Mouse (Mus musculus): ENCODE data around the gene Gpam. TPM values are rescaled to one million over a fixed set of nuclear protein-coding genes. Genes with fewer than 3 reads are reported as not detected.

The Gpam gene
- polyA plus RNA-seq, 1 experiment from 2014 or later = 16.6 TPM

- H3K27ac ChIP-seq = no peak overlapping the region
- H3K27me3 ChIP-seq = no peaks in the 10 kb centered on the region
- DNase-seq = no peak
- no peak overlapping the region for H3K4me2 ChIP-seq
- 67% methylated on average over 4 of the region's 4 CpGs for WGBS (ENCODE audit: insufficient replicate concordance)
- H3K9me3 ChIP-seq (replicated peaks) = no peaks in the 10 kb centered on the region
- no peak for ATAC-seq (ENCODE audit: low read depth)
- peaks cover 42% of the 10 kb centered on the region for H3K4me1 ChIP-seq (replicated peaks)
- H3K36me3 ChIP-seq = peaks cover under 1% of the 10 kb centered on the region
- no peak overlapping the region for H3K4me3 ChIP-seq (replicated peaks)
- 0 out of 2 replicates have a peak overlapping the region, but pooled peaks have one; percentile 4 for H3K9ac ChIP-seq
Measured at GRCm38 (mm10) chr19:55101659-55102058, 25.4 kb downstream of the Gpam start.

DNA sequence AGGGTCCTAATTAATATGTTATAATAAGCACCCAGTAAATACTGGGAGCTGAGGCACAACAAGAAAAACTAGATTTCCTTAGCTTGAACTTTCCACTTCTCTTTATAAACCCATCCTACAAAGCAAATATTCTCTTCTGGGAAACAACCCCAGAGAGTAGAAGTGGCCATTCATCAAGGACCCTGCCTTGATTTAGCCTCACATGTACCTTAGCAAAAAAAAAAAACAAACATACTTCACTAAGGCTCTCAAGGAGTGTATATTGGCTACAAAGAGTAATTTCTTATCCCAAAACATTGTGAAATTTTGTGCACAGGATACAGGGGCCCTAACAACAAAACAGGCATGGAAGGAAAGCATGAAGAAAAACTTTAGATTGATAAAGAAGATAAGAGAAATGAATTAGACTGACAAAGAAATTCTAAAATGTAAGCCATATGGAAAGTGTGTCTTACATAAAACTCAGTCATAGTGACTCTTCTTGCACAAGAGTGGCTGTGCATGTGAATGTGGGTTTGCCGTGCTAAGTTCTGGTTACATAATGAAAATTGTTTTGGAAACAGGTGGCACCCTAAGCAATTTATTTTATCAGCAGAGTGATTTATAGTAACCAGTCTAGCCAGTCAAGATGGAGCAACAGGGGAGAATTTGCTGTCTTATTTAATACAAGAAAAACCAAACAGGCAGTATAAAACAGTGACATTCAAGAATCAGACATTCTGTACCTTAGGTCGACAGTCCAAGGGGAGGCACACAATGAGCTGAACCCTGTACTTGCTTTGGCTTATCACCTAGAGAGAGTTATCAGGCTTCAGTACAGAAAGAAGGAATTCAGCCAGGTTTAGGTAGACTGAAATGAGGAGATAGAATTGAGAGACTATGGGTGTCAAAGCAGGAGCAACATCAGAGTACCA, 26.6 kb downstream of the Gpam start:
- H3K4me3 ChIP-seq (replicated peaks) = peak overlapping the region; percentile 91
- peak overlapping the region; percentile 97 for H3K4me2 ChIP-seq
- H3K27ac ChIP-seq = no peak overlapping the region
- WGBS (ENCODE audit: insufficient replicate concordance) = 58% methylated on average over 2 of the region's 2 CpGs
- H3K27me3 ChIP-seq = no peaks in the 10 kb centered on the region
- H3K9me3 ChIP-seq (replicated peaks) = no peaks in the 10 kb centered on the region
- H3K4me1 ChIP-seq (replicated peaks) = peaks cover 42% of the 10 kb centered on the region
- DNase-seq = no peak
- no peak for ATAC-seq (ENCODE audit: low read depth)
- H3K36me3 ChIP-seq = peaks cover 13% of the 10 kb centered on the region
- H3K9ac ChIP-seq = peak overlapping the region; percentile 84

GRCm38 (mm10) chr19:55099184-55100160, 27.6 kb downstream of the Gpam start:
- peak overlapping the region; percentile 97 for H3K4me2 ChIP-seq
- H3K27me3 ChIP-seq = no peaks in the 10 kb centered on the region
- DNase-seq = peak; percentile 67
- H3K27ac ChIP-seq = peak overlapping the region; percentile 62
- H3K4me3 ChIP-seq (replicated peaks) = peak overlapping the region; percentile 91
- no peaks in the 10 kb centered on the region for H3K9me3 ChIP-seq (replicated peaks)
- ATAC-seq (ENCODE audit: low read depth) = peak; percentile 87
- under 1% methylated on average over 67 of the region's 69 CpGs for WGBS (ENCODE audit: insufficient replicate concordance)
- peaks cover 42% of the 10 kb centered on the region for H3K4me1 ChIP-seq (replicated peaks)
- peaks cover 18% of the 10 kb centered on the region for H3K36me3 ChIP-seq
- peak overlapping the region; percentile 84 for H3K9ac ChIP-seq

DNA sequence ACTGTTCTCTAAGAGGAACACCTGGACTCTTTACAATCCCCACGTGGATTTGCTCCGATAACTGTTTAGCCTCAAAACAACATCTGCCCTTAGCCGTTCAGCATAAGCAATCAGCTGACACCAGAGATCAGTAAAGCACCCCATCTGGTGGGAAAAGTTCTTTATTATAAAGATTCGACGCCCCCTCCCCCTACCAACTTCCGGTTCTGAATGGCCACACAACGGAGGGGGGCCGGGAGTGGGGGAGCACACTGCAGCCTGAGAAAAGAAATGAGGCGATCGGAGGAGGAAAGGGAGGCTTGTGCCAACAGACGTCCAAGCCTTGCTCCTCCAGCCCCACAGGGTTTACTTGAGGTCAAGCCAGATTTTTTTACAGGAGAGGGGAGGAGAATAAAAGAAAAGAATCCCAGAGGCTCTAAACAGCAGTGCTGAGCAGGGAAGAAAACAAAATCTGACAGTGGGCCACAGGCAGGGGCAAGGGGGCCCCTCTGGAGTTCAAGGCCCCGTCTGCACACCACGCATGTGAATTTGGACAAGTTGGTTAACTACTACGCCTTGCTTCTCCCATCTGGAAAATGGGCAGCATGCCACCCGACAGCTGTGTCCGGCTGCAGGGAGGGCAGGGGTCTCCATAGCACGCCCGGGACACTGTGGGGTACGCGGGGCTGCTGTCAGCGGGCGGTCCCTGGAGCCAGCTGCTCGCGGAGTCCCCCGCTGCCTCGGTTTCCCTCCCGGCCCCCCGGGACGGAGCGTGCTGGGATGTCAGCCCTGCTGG, 28.4 kb downstream of the Gpam start:
- no peaks in the 10 kb centered on the region for H3K27me3 ChIP-seq
- H3K4me2 ChIP-seq = peak overlapping the region; percentile 97
- peak overlapping the region; percentile 62 for H3K27ac ChIP-seq
- peaks cover 42% of the 10 kb centered on the region for H3K4me1 ChIP-seq (replicated peaks)
- ATAC-seq (ENCODE audit: low read depth) = peak; percentile 19; the same call in 1 of the 2 replicates
- H3K9ac ChIP-seq = peak overlapping the region; percentile 84
- peaks cover 21% of the 10 kb centered on the region for H3K36me3 ChIP-seq
- peak overlapping the region; percentile 91 for H3K4me3 ChIP-seq (replicated peaks)
- DNase-seq = no peak
- no peaks in the 10 kb centered on the region for H3K9me3 ChIP-seq (replicated peaks)
- WGBS (ENCODE audit: insufficient replicate concordance) = 1% methylated on average over 30 of the region's 30 CpGs

- no peak for ATAC-seq (ENCODE audit: low read depth)
Measured at GRCm38 (mm10) chr19:55097396-55097967, 29.6 kb downstream of the Gpam start.

GRCm38 (mm10) chr19:55096666-55097065, 30.4 kb downstream of the Gpam start:
- ATAC-seq (ENCODE audit: low read depth) (no peak), DNase-seq (no peak)
- Histone ChIP-seq H3K4me1 (replicated peaks) (peaks cover 47% of the 10 kb centered on the region), H3K36me3 (peaks cover 38% of the 10 kb centered on the region), H3K9me3 (replicated peaks) (no peaks in the 10 kb centered on the region), H3K27me3 (no peaks in the 10 kb centered on the region), H3K4me2 (no peak overlapping the region), H3K9ac (no peak overlapping the region), H3K27ac (no peak overlapping the region), H3K4me3 (replicated peaks) (no peak overlapping the region)
- WGBS (ENCODE audit: insufficient replicate concordance) = 69% methylated on average over 4 of the region's 4 CpGs

More at GRCm38 (mm10) chr19:55097396-55097967, 29.6 kb downstream of the Gpam start:
- no peaks in the 10 kb centered on the region for H3K27me3 ChIP-seq
- no peak overlapping the region for H3K9ac ChIP-seq
- peak overlapping the region; percentile 97; the same call in 1 of the 2 replicates for H3K4me2 ChIP-seq
- H3K36me3 ChIP-seq = peaks cover 32% of the 10 kb centered on the region
- WGBS (ENCODE audit: insufficient replicate concordance) = 44% methylated on average over 9 of the region's 9 CpGs
- H3K27ac ChIP-seq = 0 out of 2 replicates have a peak overlapping the region, but pooled peaks have one; percentile 2
- H3K4me3 ChIP-seq (replicated peaks) = no peak overlapping the region; the same call in 1 of the 2 replicates
- no peaks in the 10 kb centered on the region for H3K9me3 ChIP-seq (replicated peaks)
- peaks cover 41% of the 10 kb centered on the region for H3K4me1 ChIP-seq (replicated peaks)
- DNase-seq = no peak

DNA sequence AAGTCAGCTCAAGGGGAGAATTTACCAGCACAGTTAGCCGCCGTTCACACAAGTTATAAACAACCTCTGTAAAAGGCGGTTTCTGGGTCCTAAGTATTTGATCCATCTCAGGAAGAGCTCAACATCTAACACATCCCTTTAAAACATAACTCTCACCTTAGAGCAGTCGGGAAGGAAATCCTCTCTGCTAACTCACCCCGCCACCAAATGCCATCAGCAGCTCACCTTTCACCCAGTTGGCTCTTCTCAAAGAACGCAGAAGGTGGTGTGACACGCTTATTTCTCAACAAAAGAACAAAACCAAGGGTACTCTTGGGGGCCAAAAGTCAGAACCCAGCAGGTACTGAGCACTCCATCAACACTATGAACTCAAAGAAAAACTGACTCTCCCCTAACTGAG, 31.5 kb downstream of the Gpam start:
- no peak overlapping the region for H3K9ac ChIP-seq
- H3K36me3 ChIP-seq = peaks cover 45% of the 10 kb centered on the region
- no peak overlapping the region for H3K4me3 ChIP-seq (replicated peaks)
- no peak overlapping the region for H3K4me2 ChIP-seq
- DNase-seq (no peak), ATAC-seq (ENCODE audit: low read depth) (no peak)
- no peaks in the 10 kb centered on the region for H3K27me3 ChIP-seq
- H3K27ac ChIP-seq = no peak overlapping the region
- WGBS (ENCODE audit: insufficient replicate concordance) = 82% methylated on average over 7 of the region's 7 CpGs
- H3K4me1 ChIP-seq (replicated peaks) = peaks cover 51% of the 10 kb centered on the region
- no peaks in the 10 kb centered on the region for H3K9me3 ChIP-seq (replicated peaks)

DNA sequence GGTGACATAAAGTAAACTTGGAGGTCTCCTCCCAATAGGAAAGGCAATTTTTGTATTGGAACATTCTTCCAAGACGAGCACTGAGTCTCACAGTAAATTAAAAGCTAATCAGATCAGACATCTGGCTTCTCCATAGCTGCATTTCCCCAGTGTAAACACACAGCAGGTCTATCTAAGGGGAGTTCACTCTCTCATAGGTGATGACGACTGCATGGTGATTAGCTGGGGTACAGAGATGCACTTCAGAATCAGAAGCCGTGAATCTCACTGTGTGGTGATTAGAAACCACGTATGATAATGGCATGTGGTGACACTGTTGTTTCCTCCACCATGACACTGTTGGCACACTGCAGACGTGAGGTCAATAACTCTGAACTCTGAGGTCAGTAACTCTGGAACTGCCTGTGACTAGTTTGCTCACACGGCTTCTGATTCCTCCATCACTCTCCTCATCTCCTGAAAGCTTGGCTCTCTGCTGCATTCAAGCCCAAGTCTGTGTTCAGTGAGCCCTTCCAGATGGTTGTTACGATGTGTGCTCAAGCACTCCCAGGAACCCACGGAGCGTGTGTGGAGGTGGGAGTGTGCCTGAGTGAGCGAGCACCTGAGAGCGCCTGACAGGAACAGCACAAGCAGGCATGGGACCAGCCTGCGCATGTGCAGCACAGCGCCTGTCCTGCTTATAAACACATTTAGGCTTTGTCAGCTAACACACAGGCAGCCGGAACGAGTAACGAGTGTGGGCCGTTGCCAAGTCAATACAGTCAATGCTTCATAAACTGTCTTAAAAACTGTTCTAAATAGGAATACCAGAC, 35.2 kb downstream of the Gpam start:
- Histone ChIP-seq H3K4me1 (replicated peaks) (peaks cover 39% of the 10 kb centered on the region), H3K27ac (peak overlapping the region; percentile 21; the same call in 1 of the 2 replicates), H3K9me3 (replicated peaks) (no peaks in the 10 kb centered on the region), H3K4me3 (replicated peaks) (no peak overlapping the region), H3K27me3 (no peaks in the 10 kb centered on the region), H3K36me3 (peaks cover 75% of the 10 kb centered on the region), H3K4me2 (no peak overlapping the region), H3K9ac (no peak overlapping the region)
- peak; percentile 46; the same call in 1 of the 2 replicates for ATAC-seq (ENCODE audit: low read depth)
- 71% methylated on average over 17 of the region's 17 CpGs for WGBS (ENCODE audit: insufficient replicate concordance)
- no peak for DNase-seq

DNA sequence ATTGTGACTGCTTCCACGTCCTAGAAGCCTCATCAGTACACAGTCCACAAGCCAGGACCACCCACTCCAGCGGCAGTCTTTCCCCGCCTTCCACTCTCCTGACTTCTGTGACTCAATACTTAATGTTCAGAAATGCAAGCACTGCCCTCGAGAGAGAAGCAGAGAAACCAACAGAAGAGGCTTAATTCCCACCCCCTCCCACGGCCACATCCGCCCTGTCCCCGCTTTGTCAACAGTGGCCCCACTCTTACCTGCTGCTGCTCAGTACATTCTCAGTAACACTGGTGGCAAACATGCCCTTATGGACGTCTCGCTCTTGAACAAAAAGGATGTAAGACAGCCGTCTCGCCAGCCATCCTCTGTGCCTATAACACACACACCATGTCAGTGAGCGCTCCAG, 36.2 kb downstream of the Gpam start:
- no peak for ATAC-seq (ENCODE audit: low read depth)

More for the DNA sequence above, 36.2 kb downstream of the Gpam start:
- Histone ChIP-seq H3K27ac (0 out of 2 replicates have a peak overlapping the region, but pooled peaks have one; percentile 19), H3K4me2 (no peak overlapping the region), H3K9me3 (replicated peaks) (no peaks in the 10 kb centered on the region), H3K4me3 (replicated peaks) (no peak overlapping the region), H3K9ac (no peak overlapping the region), H3K4me1 (replicated peaks) (peaks cover 49% of the 10 kb centered on the region), H3K27me3 (no peaks in the 10 kb centered on the region), H3K36me3 (peaks cover 76% of the 10 kb centered on the region)
- 75% methylated on average over 12 of the region's 12 CpGs for WGBS (ENCODE audit: insufficient replicate concordance)
- no peak for DNase-seq

Measured in liver, embryonic 13.5 days (tissue).